Mouse (Mus musculus) MEL (cell line): ENCODE measurements at regions not wholly inside any gene's neighbourhood (a gene's known extent, or its start where the extent isn't known, plus 50 kb on each side); places are given as distances from the start of the nearest gene placed in this dataset.

ENCODE experiments used
- DNase-seq: peaks from one replicate; pipeline ENCODE4 v3.0.0; 2011; ENCODE audit warnings: low read depth, low spot score
- H3K27ac ChIP-seq: 2 replicates; pipeline ENCODE4 v1.5.1; 2012; ENCODE audit warnings: low read depth, mild to moderate bottlenecking, control low read depth, low read length, moderate library complexity; ENCODE audit not compliant: control insufficient read depth
- H3K27me3 ChIP-seq, 2 experiments: fragments of 150-350 bp in 1 of 2; sonication (generic) in 1 of 2; 2 replicates each; pipeline ENCODE4 v1.6.1; 2012; ENCODE audit warnings: low read length in 2 of 2, mild to moderate bottlenecking in 2 of 2, improper control_type of control experiment in 1 of 2, moderate library complexity in 1 of 2; ENCODE audit not compliant: insufficient read depth in 2 of 2, control insufficient read depth in 1 of 2
- H3K36me3 ChIP-seq, 2 experiments: 2 replicates each; pipeline ENCODE4 v1.6.1; 2012 to 2014; ENCODE audit warnings: low read length in 2 of 2, improper control_type of control experiment in 1 of 2, inconsistent platforms in 1 of 2, mild to moderate bottlenecking in 1 of 2; ENCODE audit not compliant: insufficient read depth in 2 of 2, control insufficient read depth in 1 of 2
- H3K4me1 ChIP-seq, 2 experiments: fragments of 150-350 bp in 1 of 2; sonication (generic) in 1 of 2; 2 replicates each; pipeline ENCODE4 v1.6.1; 2012; ENCODE audit warnings: low read length in 2 of 2, improper control_type of control experiment in 1 of 2, mild to moderate bottlenecking in 1 of 2; ENCODE audit not compliant: insufficient read depth in 2 of 2, control insufficient read depth in 1 of 2
- H3K4me3 ChIP-seq, 2 experiments: fragments of 150-350 bp in 1 of 2; sonication (generic) in 1 of 2; 2 replicates each; pipeline ENCODE4 v1.5.1; 2012; ENCODE audit warnings: low read depth in 2 of 2, low read length in 2 of 2, mild to moderate bottlenecking in 2 of 2, moderate library complexity in 2 of 2, control low read depth in 1 of 2, improper control_type of control experiment in 1 of 2; ENCODE audit not compliant: control insufficient read depth in 1 of 2, insufficient read depth in 1 of 2
- H3K79me2 ChIP-seq: 2 replicates; pipeline ENCODE4 v1.6.1; 2012; ENCODE audit warnings: mild to moderate bottlenecking, low read length, moderate library complexity; ENCODE audit not compliant: control insufficient read depth, poor library complexity, insufficient read depth
- H3K9ac ChIP-seq: 2 replicates; pipeline ENCODE4 v1.6.1; 2012; ENCODE audit warnings: low read depth, mild to moderate bottlenecking, control low read depth, low read length, moderate library complexity; ENCODE audit not compliant: control insufficient read depth, poor library complexity, severe bottlenecking
- H3K9me3 ChIP-seq: fragments of 150-350 bp; sonication (generic); replicated peaks from 2 replicates; pipeline ENCODE4 v1.6.1; 2012; ENCODE audit warnings: mild to moderate bottlenecking, low read length, improper control_type of control experiment, moderate library complexity; ENCODE audit not compliant: insufficient read depth
- CHD1 ChIP-seq: IDR thresholded peaks from 2 replicates; pipeline ENCODE4 v1.6.1; 2012; ENCODE audit warnings: low read depth, mild to moderate bottlenecking, inconsistent platforms, low read length, improper control_type of control experiment
- E2F4 ChIP-seq: IDR thresholded peaks from 2 replicates; pipeline ENCODE4 v1.6.1; 2011; ENCODE audit warnings: low read depth, low read length, improper control_type of control experiment, borderline replicate concordance
- EP300 ChIP-seq, 2 experiments: IDR thresholded peaks; 2 replicates each; pipeline ENCODE4 v1.6.1; 2011; ENCODE audit warnings: improper control_type of control experiment in 2 of 2, low read length in 2 of 2, low read depth in 1 of 2, mild to moderate bottlenecking in 1 of 2
- ETS1 ChIP-seq: IDR thresholded peaks from 2 replicates; pipeline ENCODE4 v1.6.1; 2012; ENCODE audit warnings: low read depth, mild to moderate bottlenecking, inconsistent platforms, low read length, improper control_type of control experiment, moderate library complexity
- JUND ChIP-seq: IDR thresholded peaks from 2 replicates; pipeline ENCODE4 v1.6.1; 2011; ENCODE audit warnings: low read depth, mild to moderate bottlenecking, improper control_type of control experiment, low read length
- MAFK ChIP-seq: IDR thresholded peaks from 2 replicates; pipeline ENCODE4 v1.6.1; 2011; ENCODE audit warnings: low read depth, mild to moderate bottlenecking, low read length, improper control_type of control experiment, borderline replicate concordance
- MAX ChIP-seq: IDR thresholded peaks from 2 replicates; pipeline ENCODE4 v1.6.1; 2011; ENCODE audit warnings: low read length, improper control_type of control experiment
- MAZ ChIP-seq: IDR thresholded peaks from 2 replicates; pipeline ENCODE4 v1.6.1; 2012; ENCODE audit warnings: low read depth, mild to moderate bottlenecking, inconsistent platforms, low read length, improper control_type of control experiment
- MEF2A ChIP-seq: IDR thresholded peaks from 2 replicates; pipeline ENCODE4 v1.6.1; 2014; ENCODE audit warnings: low read depth, mild to moderate bottlenecking, inconsistent platforms, low read length, improper control_type of control experiment; ENCODE audit not compliant: poor library complexity, insufficient replicate concordance, severe bottlenecking; ENCODE audit errors: extremely low read depth
- MYB ChIP-seq: IDR thresholded peaks from 2 replicates; pipeline ENCODE4 v1.6.1; 2011; ENCODE audit warnings: mild to moderate bottlenecking, low read depth, low read length, improper control_type of control experiment
- MYC ChIP-seq: IDR thresholded peaks from 2 replicates; pipeline ENCODE4 v1.6.1; 2011; ENCODE audit warnings: low read depth, mild to moderate bottlenecking, low read length, improper control_type of control experiment, moderate library complexity
- NELFE ChIP-seq: IDR thresholded peaks from 2 replicates; pipeline ENCODE4 v1.6.1; 2011; ENCODE audit warnings: low read depth, low read length, improper control_type of control experiment
- NRF1 ChIP-seq: IDR thresholded peaks from 2 replicates; pipeline ENCODE4 v1.6.1; 2014; ENCODE audit warnings: low read depth, mild to moderate bottlenecking, inconsistent platforms, low read length, improper control_type of control experiment, moderate library complexity; ENCODE audit not compliant: poor library complexity, insufficient read depth, severe bottlenecking
- POLR2A ChIP-seq, 2 experiments: IDR thresholded peaks; 2 replicates each; pipeline ENCODE4 v1.6.1; 2011 to 2012; ENCODE audit warnings: low read length in 2 of 2, mild to moderate bottlenecking in 2 of 2, control low read depth in 1 of 2, improper control_type of control experiment in 1 of 2, low read depth in 1 of 2, moderate library complexity in 1 of 2; ENCODE audit not compliant: control insufficient read depth in 1 of 2, insufficient read depth in 1 of 2, poor library complexity in 1 of 2
- POLR2AphosphoS2 ChIP-seq: IDR thresholded peaks from 2 replicates; pipeline ENCODE4 v1.6.1; 2011; ENCODE audit warnings: low read length, improper control_type of control experiment
- RCOR1 ChIP-seq: IDR thresholded peaks from 2 replicates; pipeline ENCODE4 v1.6.1; 2012; ENCODE audit warnings: low read depth, mild to moderate bottlenecking, inconsistent platforms, low read length, improper control_type of control experiment
- SIN3A ChIP-seq: IDR thresholded peaks from 2 replicates; pipeline ENCODE4 v1.6.1; 2012; ENCODE audit warnings: low read length, improper control_type of control experiment, inconsistent platforms
- SMC3 ChIP-seq: IDR thresholded peaks from 2 replicates; pipeline ENCODE4 v1.6.1; 2011; ENCODE audit warnings: low read depth, low read length, improper control_type of control experiment
- TAL1 ChIP-seq: IDR thresholded peaks from 2 replicates; pipeline ENCODE4 v1.6.1; 2012; ENCODE audit warnings: mild to moderate bottlenecking, inconsistent platforms, low read length, moderate library complexity, mixed read lengths
- TCF12 ChIP-seq: IDR thresholded peaks from 2 replicates; pipeline ENCODE4 v1.6.1; 2014; ENCODE audit warnings: low read depth, mild to moderate bottlenecking, inconsistent platforms, low read length, improper control_type of control experiment, moderate library complexity
- UBTF ChIP-seq: IDR thresholded peaks from 2 replicates; pipeline ENCODE4 v1.6.1; 2012; ENCODE audit warnings: low read depth, mild to moderate bottlenecking, inconsistent platforms, low read length, improper control_type of control experiment, moderate library complexity, borderline replicate concordance; ENCODE audit not compliant: insufficient read depth
- USF1 ChIP-seq: IDR thresholded peaks from 2 replicates; pipeline ENCODE4 v1.6.1; 2014; ENCODE audit warnings: low read depth, mild to moderate bottlenecking, inconsistent platforms, low read length, improper control_type of control experiment, moderate library complexity
- USF2 ChIP-seq, 2 experiments: IDR thresholded peaks; 2 replicates each; pipeline ENCODE4 v1.6.1; 2011 to 2012; ENCODE audit warnings: improper control_type of control experiment in 2 of 2, low read length in 2 of 2, borderline replicate concordance in 1 of 2, inconsistent platforms in 1 of 2, low read depth in 1 of 2, mild to moderate bottlenecking in 1 of 2; ENCODE audit not compliant: insufficient read depth in 1 of 2
- ZKSCAN1 ChIP-seq: IDR thresholded peaks from 2 replicates; pipeline ENCODE4 v1.6.1; 2012; ENCODE audit warnings: low read depth, mild to moderate bottlenecking, inconsistent platforms, low read length, improper control_type of control experiment, moderate library complexity
- ZNF384 ChIP-seq: IDR thresholded peaks from 2 replicates; pipeline ENCODE4 v1.6.1; 2012; ENCODE audit warnings: low read depth, mild to moderate bottlenecking, inconsistent platforms, low read length, improper control_type of control experiment

- Histone ChIP-seq H3K36me3 (no peaks in the 10 kb centered on the region), H3K27ac (no peak overlapping the region), H3K9ac (no peak overlapping the region), H3K79me2 (no peaks in the 10 kb centered on the region), H3K27me3 (peaks cover 0 to 4% of the 10 kb centered on the region in 2 experiments; a peak in 2 of 4 replicates), H3K4me1 (no peaks in the 10 kb centered on the region), H3K9me3 (no peaks in the 10 kb centered on the region), H3K4me3 (no peak overlapping the region)
- TF ChIP-seq POLR2AphosphoS2, result no peak
- DNase-seq, result no peak
Measured at GRCm38 (mm10) chr14:102922496-102922993, 59.9 kb downstream of the Kctd12 start.

- TF ChIP-seq MEF2A (no peak), UBTF (no peak), ZKSCAN1 (no peak), SIN3A (no peak), USF1 (no peak), NELFE (no peak), E2F4 (no peak), ETS1 (no peak), MAZ (no peak), EP300 (IDR thresholded peaks at IDR 0.05; ENCODE audit: low read depth in 1 of 2, low read length in 2 of 2) (no peak)
- TF ChIP-seq, all 39 proteins: peak for 0
- no peak for DNase-seq
Measured at GRCm38 (mm10) chr14:102920415-102920814, 62.0 kb downstream of the Kctd12 start.

GRCm38 (mm10) chr14:102919261-102919801, 63.1 kb downstream of the Kctd12 start:
- Histone ChIP-seq H3K4me1 (no peaks in the 10 kb centered on the region), H3K79me2 (no peaks in the 10 kb centered on the region)
- no peak for TF ChIP-seq NRF1
- TF ChIP-seq TAL1, result no peak
- no peak for TF ChIP-seq NELFE
- no peak for TF ChIP-seq MAFK
- TF ChIP-seq SMC3, result no peak
- no peak for TF ChIP-seq RCOR1
- no peak for TF ChIP-seq CHD1
- no peak for TF ChIP-seq ZNF384
- no peak for TF ChIP-seq SIN3A
- TF ChIP-seq USF1, result no peak
- no peak for TF ChIP-seq MAX
- TF ChIP-seq USF2 (IDR thresholded peaks at IDR 0.05; ENCODE audit: borderline replicate concordance in 1 of 2, insufficient read depth in 1 of 2, low read depth in 1 of 2, low read length in 2 of 2), result no peak
- TF ChIP-seq MYB, result no peak
- no peak for TF ChIP-seq MEF2A
- no peak for TF ChIP-seq JUND
- no peak for TF ChIP-seq POLR2AphosphoS2
- TF ChIP-seq POLR2A (IDR thresholded peaks at IDR 0.05; ENCODE audit: control insufficient read depth in 1 of 2, insufficient read depth in 1 of 2, low read depth in 1 of 2, low read length in 2 of 2, poor library complexity in 1 of 2), result no peak
- no peak for TF ChIP-seq UBTF
- TF ChIP-seq MYC, result no peak
- TF ChIP-seq TCF12, result no peak
- TF ChIP-seq, all 39 proteins: peak for 0
- Histone ChIP-seq H3K4me3 (no peak overlapping the region), H3K36me3 (no peaks in the 10 kb centered on the region), H3K27me3 (no peaks in the 10 kb centered on the region; a peak in 1 of 4 replicates), H3K9ac (no peak overlapping the region), H3K27ac (no peak overlapping the region), H3K9me3 (no peaks in the 10 kb centered on the region)
- no peak for DNase-seq

More at GRCm38 (mm10) chr14:102920415-102920814, 62.0 kb downstream of the Kctd12 start:
- Histone ChIP-seq H3K4me1 (no peaks in the 10 kb centered on the region), H3K36me3 (no peaks in the 10 kb centered on the region), H3K27ac (no peak overlapping the region), H3K9ac (no peak overlapping the region), H3K79me2 (no peaks in the 10 kb centered on the region), H3K4me3 (no peak overlapping the region), H3K9me3 (no peaks in the 10 kb centered on the region), H3K27me3 (no peaks in the 10 kb centered on the region; a peak in 1 of 4 replicates)
